8 mouse cellular contexts compared by ENCODE assay signal in the genomic region with DNA sequence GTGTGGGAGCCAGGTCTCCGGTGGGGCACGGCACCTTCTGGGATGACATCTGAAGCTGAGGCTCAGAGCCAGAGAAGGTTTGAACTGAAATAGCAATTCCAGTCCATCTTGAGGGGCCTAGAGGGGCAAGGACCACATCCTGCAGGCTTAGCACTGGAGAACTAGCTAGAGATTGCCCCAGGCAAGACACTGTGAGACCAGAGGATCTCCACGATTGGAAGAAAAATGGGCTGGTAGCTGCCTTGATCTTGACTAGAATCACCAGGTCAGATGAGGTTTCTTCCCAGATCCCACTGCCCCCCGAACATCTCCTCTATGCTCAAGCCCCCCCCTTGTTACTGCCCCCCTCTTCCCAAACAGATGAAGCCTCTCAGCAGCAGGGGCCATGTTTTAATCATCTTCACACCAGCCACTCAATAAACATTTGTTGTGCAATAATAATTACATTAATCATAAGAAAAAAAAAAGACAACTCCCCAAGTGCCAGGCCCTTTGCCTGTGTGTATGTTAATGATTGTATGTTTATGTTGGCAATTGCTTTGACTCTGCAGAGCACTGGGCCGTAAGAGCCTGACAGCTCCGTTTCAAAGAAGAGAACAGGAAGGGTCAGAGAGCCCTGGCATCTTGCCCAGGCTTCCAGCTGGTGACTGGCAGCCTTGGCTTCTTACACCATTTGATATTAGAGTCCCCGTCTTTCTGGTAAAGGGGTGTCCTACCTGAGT.
DNase-seq lines count a peak whose midpoint lies in the region; ATAC-seq and TF ChIP-seq lines count a peak whose summit lies in the region.

No protein-coding gene starts in this region.

- H3K36me3 ChIP-seq in midbrain, embryonic 13.5 days: no peaks in the 10 kb centered on the region
- no peaks in the 10 kb centered on the region for H3K36me3 ChIP-seq in midbrain, embryonic 10.5 days
- H3K36me3 ChIP-seq in forebrain, embryonic 14.5 days (ENCODE audit: control insufficient read depth, insufficient read depth, low read length): no peaks in the 10 kb centered on the region
- no peaks in the 10 kb centered on the region for H3K36me3 ChIP-seq in myocyte (ENCODE audit: control insufficient read depth, insufficient read depth)

- no peaks in the 10 kb centered on the region for H3K79me2 ChIP-seq in myocyte (ENCODE audit: control insufficient read depth, insufficient read depth)

- peaks cover 40% of the 10 kb centered on the region for H3K27me3 ChIP-seq in midbrain, embryonic 13.5 days
- H3K27me3 ChIP-seq in midbrain, embryonic 10.5 days (ENCODE audit: low read depth, poor library complexity, severe bottlenecking): peaks cover 31% of the 10 kb centered on the region; the same call in 1 of the 2 replicates
- H3K27me3 ChIP-seq in forebrain, embryonic 14.5 days (replicated peaks; ENCODE audit: control insufficient read depth, insufficient read depth, low read length): peaks cover 22% of the 10 kb centered on the region
- H3K27me3 ChIP-seq in myocyte (ENCODE audit: control insufficient read depth, insufficient read depth, insufficient read length): no peaks in the 10 kb centered on the region

- peak; percentile 65 for ATAC-seq in midbrain, embryonic 13.5 days
- peak; percentile 86 for ATAC-seq in forebrain, embryonic 14.5 days

- no peak for DNase-seq in midbrain, embryonic 10.5 days (ENCODE audit: low spot score)
- peak; percentile 78 for DNase-seq in forebrain, embryonic 14.5 days (ENCODE audit: low spot score)
- peak; percentile 68 to 78 for DNase-seq in kidney, adult 8-10 months
- DNase-seq in layer of hippocampus, adult 8-10 months (ENCODE audit: low spot score in 2 of 2): no peak
- DNase-seq in left cerebral cortex, adult 8-10 months (ENCODE audit: low spot score in 2 of 2): no peak
- DNase-seq in cerebellum, adult 11-12 months: no peak

- H3K4me3 ChIP-seq in midbrain, embryonic 13.5 days (replicated peaks): no peak overlapping the region
- H3K4me3 ChIP-seq in midbrain, embryonic 10.5 days: no peak overlapping the region
- no peak overlapping the region for H3K4me3 ChIP-seq in forebrain, embryonic 14.5 days (ENCODE audit: low read depth, low read length)
- H3K4me3 ChIP-seq in myocyte: no peak overlapping the region

- no peak overlapping the region for H3K27ac ChIP-seq in midbrain, embryonic 13.5 days
- H3K27ac ChIP-seq in midbrain, embryonic 10.5 days (replicated peaks): no peak overlapping the region
- no peak overlapping the region for H3K27ac ChIP-seq in forebrain, embryonic 14.5 days (ENCODE audit: low read depth, low read length)

- TF ChIP-seq POLR2A in myocyte (IDR thresholded peaks at IDR 0.05; ENCODE audit: insufficient read length, low read depth): no peak

- no peak overlapping the region for H3K4me2 ChIP-seq in midbrain, embryonic 13.5 days (replicated peaks)
- H3K4me2 ChIP-seq in forebrain, embryonic 14.5 days (ENCODE audit: low read length): no peak overlapping the region
- peak overlapping the region; percentile 31 for H3K4me2 ChIP-seq in myocyte (ENCODE audit: low read depth)

- no peak overlapping the region for H3K9ac ChIP-seq in midbrain, embryonic 13.5 days (replicated peaks)
- H3K9ac ChIP-seq in forebrain, embryonic 14.5 days (ENCODE audit: low read length): no peak overlapping the region

- no peak overlapping the region for H3ac ChIP-seq in myocyte (ENCODE audit: control insufficient read depth, insufficient read length)

- no peaks in the 10 kb centered on the region for H3K9me3 ChIP-seq in midbrain, embryonic 13.5 days
- H3K9me3 ChIP-seq in midbrain, embryonic 10.5 days (replicated peaks): no peaks in the 10 kb centered on the region; the same call in 1 of the 2 replicates
- no peaks in the 10 kb centered on the region for H3K9me3 ChIP-seq in forebrain, embryonic 14.5 days (replicated peaks; ENCODE audit: control insufficient read depth, low read length)

- peaks cover 25% of the 10 kb centered on the region for H3K4me1 ChIP-seq in midbrain, embryonic 13.5 days (replicated peaks)
- H3K4me1 ChIP-seq in midbrain, embryonic 10.5 days: peaks cover 15% of the 10 kb centered on the region
- H3K4me1 ChIP-seq in forebrain, embryonic 14.5 days (ENCODE audit: control insufficient read depth, insufficient read depth, low read length): peaks cover 13% of the 10 kb centered on the region

- WGBS in midbrain, embryonic 13.5 days: 52% methylated on average over 7 of the region's 7 CpGs
- WGBS in midbrain, embryonic 10.5 days: 83% methylated on average over 7 of the region's 7 CpGs
- 38% methylated on average over 7 of the region's 7 CpGs for WGBS in forebrain, embryonic 14.5 days

TF ChIP-seq in myocyte, 11 proteins besides CTCF, POLR2A, EP300 and RAD21:
- TF ChIP-seq USF1 (IDR thresholded peaks at IDR 0.05; ENCODE audit: low read depth) (no peak), CEBPB (IDR thresholded peaks at IDR 0.05; ENCODE audit: insufficient read depth, poor library complexity, severe bottlenecking) (peak; percentile 65)

Comparison
In these comparisons a context has a peak if more than half of its experiments do, and no peak if none do; other contexts are left out.
1. DNase-seq: peak in forebrain, embryonic 14.5 days (single experiment) and kidney, adult 8-10 months (2 of 2); none in midbrain, embryonic 10.5 days (single experiment), layer of hippocampus, adult 8-10 months (0 of 2), left cerebral cortex, adult 8-10 months (0 of 2) and cerebellum, adult 11-12 months (single experiment).